Mouse (Mus musculus): ENCODE results near the gene Abca13.

- no peak for TF ChIP-seq CTCF (IDR thresholded peaks at IDR 0.05; ENCODE audit: low read depth)
- no peak for TF ChIP-seq EP300 (IDR thresholded peaks at IDR 0.05; ENCODE audit: low read depth)
Observed at GRCm38 (mm10) chr11:9602137-9602536, 410.4 kb downstream of the Abca13 start.

Measured in liver, postnatal 0 days (tissue).